Mouse (Mus musculus): ENCODE measurements around the gene Bckdha. TPM values are rescaled to one million over a fixed set of nuclear protein-coding genes. Genes with fewer than 3 reads are reported as not detected.

Gene Bckdha
- polyA plus RNA-seq (2015; fragmentation: Nextera tagmentation; extraction: Ambion mirVana) = 55.3 and 64.7 TPM in 2 replicates

DNA sequence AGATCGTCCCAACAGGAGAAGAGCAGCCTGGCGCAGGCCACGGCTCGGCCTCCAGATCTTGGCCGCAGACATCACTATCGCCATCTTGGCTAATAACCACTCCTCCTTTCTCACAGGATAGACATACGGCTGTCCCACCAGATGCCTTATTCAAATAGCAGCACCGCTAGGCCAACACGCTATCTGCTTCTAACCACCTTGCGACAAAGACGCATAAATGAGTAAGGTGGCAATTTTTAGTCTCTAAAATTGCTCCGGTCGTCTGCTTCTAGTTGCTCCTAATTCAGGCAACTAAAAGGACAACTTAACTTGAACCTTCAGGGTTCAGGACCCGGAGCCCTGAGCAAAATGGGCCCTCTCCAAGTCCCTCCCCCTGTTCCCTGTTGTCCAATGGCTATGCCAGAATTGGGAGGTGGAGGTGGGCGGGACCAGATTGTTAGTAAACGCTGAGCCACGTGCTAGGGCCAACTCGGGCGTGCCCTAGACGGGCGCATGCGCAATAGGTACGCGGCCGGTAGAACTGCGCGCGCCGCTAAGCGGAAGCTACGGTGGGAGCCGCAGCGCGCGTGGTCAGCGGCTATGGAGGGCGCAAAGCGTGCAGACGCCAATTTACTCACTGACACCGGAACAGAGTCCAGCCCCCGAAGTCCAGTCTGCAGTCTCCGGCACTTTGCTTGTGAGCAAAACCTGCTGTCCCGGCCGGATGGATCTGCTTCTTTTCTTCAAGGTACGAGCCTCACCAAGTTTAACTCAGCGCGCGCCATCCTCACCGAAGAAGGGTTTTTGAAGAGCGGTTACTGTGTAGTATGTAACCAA lies at the start of gene Bckdha, which contains the start of gene Exosc5:
Gene Bckdha, minus strand, starts transcription at position 325 of the 816 bp plus-strand sequence.
Gene Exosc5, plus strand, starts transcription at position 508 of the 816 bp plus-strand sequence.
- Histone ChIP-seq H3K4me3 (replicated peaks) (peak within 1 kb of the TSS; percentile 72), H3K36me3 (peaks cover 13% of the 10 kb centered on the region), H3K4me1 (peaks cover 31% of the 10 kb centered on the region), H3K4me2 (replicated peaks) (peak within 1 kb of the TSS; percentile 77), H3K9me3 (replicated peaks) (no peaks in the 10 kb centered on the region), H3K27ac (replicated peaks) (peak within 1 kb of the TSS; percentile 74), H3K9ac (peak within 1 kb of the TSS; percentile 69), H3K27me3 (no peaks in the 10 kb centered on the region)
- peak; percentile 98 for ATAC-seq (ENCODE audit: insufficient number of reproducible peaks, low FRiP score, low TSS enrichment, low read depth)
- WGBS = under 1% methylated on average over 50 of the region's 50 CpGs

DNA sequence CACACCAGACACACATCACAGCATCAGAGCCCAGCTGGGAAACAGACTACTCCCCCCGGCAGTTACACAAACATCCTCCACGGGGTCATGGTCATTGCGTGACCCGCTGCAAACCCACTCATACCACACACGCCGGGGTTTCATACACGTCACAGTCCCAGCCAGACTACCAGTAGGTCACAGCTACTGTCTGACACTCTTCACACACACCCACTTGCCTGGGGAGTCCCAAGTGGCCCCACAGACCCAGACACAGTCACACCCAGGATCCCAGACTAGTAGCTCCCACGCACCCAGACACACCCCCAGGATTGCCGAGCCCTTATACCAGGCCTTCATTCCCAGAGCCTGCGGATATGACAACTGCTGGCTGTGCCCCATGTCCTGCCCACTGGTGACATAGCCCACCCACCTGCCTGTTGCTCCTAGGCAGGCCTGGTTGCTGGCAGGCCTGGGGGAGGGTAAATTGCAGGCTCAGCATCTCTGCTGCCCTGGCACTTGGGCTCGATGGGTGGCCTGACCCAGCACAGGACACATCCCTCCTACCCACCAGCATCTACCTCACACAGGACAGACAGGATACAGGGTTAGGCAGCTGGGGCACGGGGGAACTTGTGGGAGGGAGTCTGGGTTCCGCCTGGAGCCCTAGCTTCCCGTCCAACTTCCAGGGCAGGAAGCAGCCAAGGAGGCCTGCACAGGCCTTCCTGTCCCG lies 49.0 kb upstream of the Bckdha start:
- Histone ChIP-seq H3K27ac (replicated peaks) (peak overlapping the region; percentile 68), H3K27me3 (peaks cover 6% of the 10 kb centered on the region; the same call in 1 of the 2 replicates), H3K36me3 (peaks cover 8% of the 10 kb centered on the region; the same call in 1 of the 2 replicates), H3K9me3 (replicated peaks) (no peaks in the 10 kb centered on the region), H3K4me1 (peaks cover 52% of the 10 kb centered on the region), H3K4me2 (replicated peaks) (no peak overlapping the region), H3K4me3 (replicated peaks) (no peak overlapping the region), H3K9ac (no peak overlapping the region)
- peak; percentile 17 for ATAC-seq (ENCODE audit: insufficient number of reproducible peaks, low FRiP score, low TSS enrichment, low read depth)
- 44% methylated on average over 15 of the region's 15 CpGs for WGBS

DNA sequence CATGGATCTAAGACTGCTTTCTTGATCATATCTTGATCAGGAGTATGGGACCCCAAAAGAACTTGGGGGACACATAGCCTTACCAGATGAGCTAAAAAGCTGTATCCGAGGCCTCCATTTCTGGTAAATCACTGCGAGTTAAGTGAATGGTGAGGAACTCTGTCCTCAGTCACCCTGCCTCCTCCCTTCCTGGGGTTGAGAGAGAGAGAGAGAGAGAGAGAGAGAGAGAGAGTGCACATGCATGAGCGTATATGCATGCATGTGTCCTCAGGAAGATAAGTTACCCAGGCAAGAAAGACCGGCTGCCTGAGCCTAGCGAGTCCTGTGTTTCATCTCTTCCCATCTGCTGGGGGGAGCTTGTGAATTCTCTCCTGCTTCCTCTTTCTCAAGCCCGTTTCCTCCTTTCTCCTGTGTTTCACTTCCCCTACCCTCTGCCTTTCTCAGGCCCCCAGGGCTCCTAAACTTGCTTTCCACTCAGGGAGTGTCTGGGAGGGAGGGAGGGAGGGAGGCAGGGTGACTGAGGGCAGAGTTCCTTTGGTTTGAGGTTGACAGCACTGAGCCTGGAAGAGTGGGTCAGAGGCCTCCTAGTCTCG lies 47.9 kb upstream of the Bckdha start:
- H3K27me3 ChIP-seq = peaks cover 6% of the 10 kb centered on the region; the same call in 1 of the 2 replicates
- no peak overlapping the region for H3K9ac ChIP-seq
- H3K4me3 ChIP-seq (replicated peaks) = no peak overlapping the region
- H3K9me3 ChIP-seq (replicated peaks) = no peaks in the 10 kb centered on the region
- H3K4me1 ChIP-seq = peaks cover 43% of the 10 kb centered on the region
- H3K36me3 ChIP-seq = peaks cover 7% of the 10 kb centered on the region; the same call in 1 of the 2 replicates
- 47% methylated on average over 7 of the region's 7 CpGs for WGBS
- peak overlapping the region; percentile 68; the same call in 1 of the 2 replicates for H3K27ac ChIP-seq (replicated peaks)
- no peak for ATAC-seq (ENCODE audit: insufficient number of reproducible peaks, low FRiP score, low TSS enrichment, low read depth)
- no peak overlapping the region for H3K4me2 ChIP-seq (replicated peaks)

DNA sequence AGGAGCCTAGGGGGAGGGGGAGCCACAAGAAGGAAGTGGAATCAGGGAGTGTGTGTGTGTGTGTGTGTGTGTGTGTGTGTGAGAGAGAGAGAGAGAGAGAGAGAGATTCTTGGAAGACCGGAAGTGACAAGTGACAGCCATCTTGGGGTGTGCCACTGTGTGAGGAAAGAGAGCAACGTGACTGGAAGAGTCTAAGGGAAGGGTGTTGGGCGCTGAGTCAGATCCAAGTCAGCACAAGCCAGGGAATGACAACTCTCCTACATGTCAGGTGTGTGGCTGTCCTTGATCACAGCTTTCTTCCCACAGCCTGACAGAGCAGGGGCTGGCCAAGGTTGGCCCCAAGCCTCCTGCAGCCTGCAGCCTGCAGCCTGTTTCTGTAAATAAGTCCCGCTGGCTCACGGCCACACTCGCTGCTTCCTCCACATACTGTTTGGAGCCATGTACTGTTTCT lies 47.0 kb upstream of the Bckdha start:
- no peak overlapping the region for H3K4me3 ChIP-seq (replicated peaks)
- no peak overlapping the region for H3K9ac ChIP-seq
- ATAC-seq (ENCODE audit: insufficient number of reproducible peaks, low FRiP score, low TSS enrichment, low read depth) = no peak
- peaks cover 35% of the 10 kb centered on the region for H3K4me1 ChIP-seq
- H3K27ac ChIP-seq (replicated peaks) = no peak overlapping the region
- H3K27me3 ChIP-seq = peaks cover 6% of the 10 kb centered on the region; the same call in 1 of the 2 replicates
- H3K4me2 ChIP-seq (replicated peaks) = no peak overlapping the region
- peaks cover 16% of the 10 kb centered on the region for H3K36me3 ChIP-seq
- no peaks in the 10 kb centered on the region for H3K9me3 ChIP-seq (replicated peaks)
- WGBS = 55% methylated on average over 6 of the region's 6 CpGs

DNA sequence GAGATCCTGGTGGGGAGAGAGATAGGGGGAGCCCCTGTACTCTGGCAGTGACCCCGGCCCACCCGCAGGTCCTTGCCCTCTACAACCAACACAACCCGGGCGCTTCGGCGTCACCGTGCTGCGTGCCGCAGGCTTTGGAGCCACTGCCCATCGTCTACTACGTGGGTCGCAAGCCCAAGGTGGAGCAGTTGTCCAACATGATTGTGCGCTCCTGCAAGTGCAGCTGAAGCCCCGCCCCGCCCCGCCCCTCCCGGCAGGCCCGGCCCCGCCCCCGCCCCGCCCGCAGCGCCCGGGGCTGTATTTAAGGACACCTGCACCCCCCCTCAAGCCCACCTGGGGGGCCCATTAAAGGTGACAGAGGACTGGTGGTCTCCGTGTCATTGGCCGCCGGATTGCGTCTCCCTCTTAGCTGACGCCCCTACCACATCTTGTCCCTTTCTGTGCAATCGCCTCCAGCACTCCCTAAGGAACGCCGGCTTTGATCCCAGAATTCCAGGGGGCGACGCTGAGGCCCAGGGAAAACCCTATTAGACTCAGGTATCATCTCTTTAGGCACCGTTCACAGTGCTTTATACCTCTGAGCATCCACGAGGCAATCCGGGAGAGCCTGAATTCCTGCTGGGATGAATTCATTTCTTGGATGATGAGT lies 46.1 kb upstream of the Bckdha start:
- WGBS = 13% methylated on average over 36 of the region's 37 CpGs
- peaks cover 6% of the 10 kb centered on the region; the same call in 1 of the 2 replicates for H3K27me3 ChIP-seq

GRCm38 (mm10) chr7:25703793-25704494 lies 45.2 kb upstream of the Bckdha start:
- H3K27me3 ChIP-seq = peaks cover 6% of the 10 kb centered on the region; the same call in 1 of the 2 replicates
- H3K4me3 ChIP-seq (replicated peaks) = no peak overlapping the region
- H3K36me3 ChIP-seq = peaks cover 18% of the 10 kb centered on the region
- no peak overlapping the region for H3K27ac ChIP-seq (replicated peaks)
- ATAC-seq (ENCODE audit: insufficient number of reproducible peaks, low FRiP score, low TSS enrichment, low read depth) = no peak
- H3K9ac ChIP-seq = no peak overlapping the region
- WGBS = 26% methylated on average over 10 of the region's 10 CpGs
- H3K9me3 ChIP-seq (replicated peaks) = no peaks in the 10 kb centered on the region
- no peak overlapping the region for H3K4me2 ChIP-seq (replicated peaks)
- peaks cover 22% of the 10 kb centered on the region for H3K4me1 ChIP-seq

More for the DNA sequence above, 46.1 kb upstream of the Bckdha start:
- Histone ChIP-seq H3K27ac (replicated peaks) (no peak overlapping the region), H3K4me3 (replicated peaks) (no peak overlapping the region), H3K4me2 (replicated peaks) (peak overlapping the region; percentile 41), H3K9ac (no peak overlapping the region), H3K4me1 (peaks cover 25% of the 10 kb centered on the region), H3K9me3 (replicated peaks) (no peaks in the 10 kb centered on the region), H3K36me3 (peaks cover 18% of the 10 kb centered on the region)
- no peak for ATAC-seq (ENCODE audit: insufficient number of reproducible peaks, low FRiP score, low TSS enrichment, low read depth)

- H3K27me3 ChIP-seq = peaks cover 6% of the 10 kb centered on the region; the same call in 1 of the 2 replicates
- H3K4me1 ChIP-seq = peaks cover 9% of the 10 kb centered on the region
- WGBS = 96% methylated on average over 2 of the region's 2 CpGs
- no peak overlapping the region for H3K9ac ChIP-seq
- H3K27ac ChIP-seq (replicated peaks) = no peak overlapping the region
- H3K36me3 ChIP-seq = peaks cover 18% of the 10 kb centered on the region
- H3K4me2 ChIP-seq (replicated peaks) = no peak overlapping the region
- ATAC-seq (ENCODE audit: insufficient number of reproducible peaks, low FRiP score, low TSS enrichment, low read depth) = no peak
- no peak overlapping the region for H3K4me3 ChIP-seq (replicated peaks)
- H3K9me3 ChIP-seq (replicated peaks) = no peaks in the 10 kb centered on the region
Observed at GRCm38 (mm10) chr7:25702350-25702749, 43.6 kb upstream of the Bckdha start.

DNA sequence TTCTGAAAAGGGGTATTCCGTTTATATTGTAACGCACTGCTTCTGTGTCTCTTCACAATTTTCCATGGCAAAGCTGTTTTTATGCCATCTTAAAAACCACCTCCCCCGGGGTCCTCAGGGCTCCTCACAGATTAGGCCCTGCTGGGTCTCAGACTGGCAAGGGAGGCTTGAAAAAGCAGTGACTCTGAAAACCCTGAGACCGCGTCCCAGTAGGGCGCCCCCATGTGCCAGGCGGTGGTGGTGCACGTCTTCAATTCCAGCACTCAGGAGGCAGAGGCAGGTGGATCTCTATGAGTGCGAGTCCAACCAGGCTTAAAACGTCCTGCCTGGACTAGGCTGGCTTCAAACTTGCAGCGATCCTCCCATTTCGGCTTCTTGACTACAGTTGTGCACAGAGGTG lies 42.0 kb upstream of the Bckdha start:
- H3K4me3 ChIP-seq (replicated peaks) = no peak overlapping the region
- WGBS = 75% methylated on average over 12 of the region's 12 CpGs
- no peak overlapping the region for H3K27ac ChIP-seq (replicated peaks)
- H3K27me3 ChIP-seq = peaks cover 6% of the 10 kb centered on the region; the same call in 1 of the 2 replicates
- no peak for ATAC-seq (ENCODE audit: insufficient number of reproducible peaks, low FRiP score, low TSS enrichment, low read depth)
- H3K4me1 ChIP-seq = peaks cover 8% of the 10 kb centered on the region
- no peak overlapping the region for H3K9ac ChIP-seq
- H3K9me3 ChIP-seq (replicated peaks) = no peaks in the 10 kb centered on the region
- H3K4me2 ChIP-seq (replicated peaks) = no peak overlapping the region
- H3K36me3 ChIP-seq = peaks cover 18% of the 10 kb centered on the region

DNA sequence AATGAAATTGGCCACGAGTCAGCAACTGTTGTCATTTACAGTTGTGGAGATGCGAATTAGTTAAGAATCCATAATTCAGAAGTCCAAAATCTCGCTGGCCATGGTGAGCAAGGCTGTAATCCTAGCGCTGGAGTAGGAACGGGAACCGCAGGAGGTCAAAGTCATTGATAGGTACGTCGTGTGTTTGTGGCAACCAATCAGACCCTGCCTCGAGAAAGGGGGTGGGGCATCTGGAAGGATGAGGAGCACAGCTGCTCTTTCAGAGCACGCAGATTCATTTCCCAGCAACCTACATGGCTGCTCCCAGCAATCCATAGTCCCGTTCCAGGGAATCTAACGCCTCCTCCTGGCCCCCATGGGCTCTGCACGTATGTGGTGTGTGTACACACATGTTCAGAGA lies 41.1 kb upstream of the Bckdha start:
- H3K4me3 ChIP-seq (replicated peaks) = no peak overlapping the region
- H3K27me3 ChIP-seq = peaks cover 6% of the 10 kb centered on the region; the same call in 1 of the 2 replicates
- H3K4me1 ChIP-seq = peaks cover 8% of the 10 kb centered on the region
- 55% methylated on average over 13 of the region's 13 CpGs for WGBS
- ATAC-seq (ENCODE audit: insufficient number of reproducible peaks, low FRiP score, low TSS enrichment, low read depth) = no peak
- no peak overlapping the region for H3K27ac ChIP-seq (replicated peaks)
- peaks cover 18% of the 10 kb centered on the region for H3K36me3 ChIP-seq
- no peak overlapping the region for H3K4me2 ChIP-seq (replicated peaks)
- H3K9me3 ChIP-seq (replicated peaks) = no peaks in the 10 kb centered on the region
- no peak overlapping the region for H3K9ac ChIP-seq

- ATAC-seq (ENCODE audit: insufficient number of reproducible peaks, low FRiP score, low TSS enrichment, low read depth) = no peak
- no peak overlapping the region for H3K9ac ChIP-seq
- 70% methylated on average over 8 of the region's 8 CpGs for WGBS
- H3K4me1 ChIP-seq = peaks cover 7% of the 10 kb centered on the region
- peaks cover 11% of the 10 kb centered on the region for H3K27me3 ChIP-seq
- H3K36me3 ChIP-seq = 0 out of 2 replicates have a peak, but pooled peaks cover 3% of the 10 kb centered on the region
- H3K9me3 ChIP-seq (replicated peaks) = no peaks in the 10 kb centered on the region
- H3K4me3 ChIP-seq (replicated peaks) = no peak overlapping the region
- H3K4me2 ChIP-seq (replicated peaks) = no peak overlapping the region
- no peak overlapping the region for H3K27ac ChIP-seq (replicated peaks)
Observed at GRCm38 (mm10) chr7:25694104-25694503, 35.3 kb upstream of the Bckdha start.

All from embryonic facial prominence, embryonic 15.5 days (tissue).